Mouse (Mus musculus): ENCODE data around the gene Axin2.

Gene Axin2

GRCm38 (mm10) chr11:108975583-108975982 is 55.4 kb downstream of the Axin2 start:
- DNase-seq (ENCODE audit: low spot score), result no peak

GRCm38 (mm10) chr11:108980530-108980929 is 60.4 kb downstream of the Axin2 start:
- DNase-seq (ENCODE audit: low spot score), result peak; percentile 30

DNA sequence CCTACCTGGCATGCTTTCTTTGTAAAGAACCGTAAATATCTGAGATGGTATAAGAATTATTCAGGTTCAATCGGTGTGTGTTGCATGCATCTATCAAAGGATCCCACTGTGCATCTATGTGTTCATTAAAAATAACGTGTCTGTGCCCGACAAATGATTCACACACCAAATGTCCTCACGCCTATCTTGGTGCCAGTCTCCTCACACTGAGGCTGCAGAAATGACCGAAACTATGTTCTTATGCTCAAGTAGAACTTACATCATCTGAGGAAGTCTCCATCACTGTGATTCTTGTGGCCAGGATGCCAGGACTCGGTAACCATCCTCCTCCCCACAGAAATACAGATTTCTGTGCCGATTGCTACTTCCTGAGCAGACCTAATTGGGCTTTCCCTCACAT is 60.9 kb downstream of the Axin2 start:
- DNase-seq (ENCODE audit: low spot score), result no peak

DNA sequence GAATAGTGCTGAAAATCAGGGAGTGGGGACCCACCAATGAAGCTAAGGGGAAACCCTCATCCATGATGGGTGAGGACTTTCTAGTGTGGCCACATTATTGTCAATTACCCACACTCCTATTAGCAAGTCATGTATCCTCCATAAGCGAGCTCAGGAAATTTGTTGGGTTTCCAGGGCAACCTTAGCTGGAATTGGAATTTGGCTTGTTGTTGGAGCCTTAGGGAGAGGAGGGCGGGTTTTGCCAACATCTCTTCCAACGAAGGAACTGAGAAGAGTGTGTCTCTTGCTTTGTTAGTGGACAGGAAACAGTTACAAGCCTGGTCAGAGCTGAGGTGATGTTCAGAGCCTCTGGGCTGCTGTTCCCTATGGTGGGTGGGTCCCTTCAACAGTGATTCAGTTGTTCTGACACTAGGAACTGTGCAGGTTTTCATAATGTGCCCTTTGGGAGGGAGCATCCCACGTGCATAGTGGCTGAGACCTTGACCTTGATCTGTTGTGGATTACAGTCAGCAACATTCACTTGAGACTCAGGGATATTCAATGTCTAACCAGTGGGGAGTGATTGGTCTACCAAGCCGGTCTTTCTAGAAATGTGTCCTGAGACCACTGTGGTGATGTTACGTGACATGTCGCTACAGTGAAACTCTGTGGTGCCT is 63.4 kb downstream of the Axin2 start:
- DNase-seq (ENCODE audit: low spot score), result no peak

DNA sequence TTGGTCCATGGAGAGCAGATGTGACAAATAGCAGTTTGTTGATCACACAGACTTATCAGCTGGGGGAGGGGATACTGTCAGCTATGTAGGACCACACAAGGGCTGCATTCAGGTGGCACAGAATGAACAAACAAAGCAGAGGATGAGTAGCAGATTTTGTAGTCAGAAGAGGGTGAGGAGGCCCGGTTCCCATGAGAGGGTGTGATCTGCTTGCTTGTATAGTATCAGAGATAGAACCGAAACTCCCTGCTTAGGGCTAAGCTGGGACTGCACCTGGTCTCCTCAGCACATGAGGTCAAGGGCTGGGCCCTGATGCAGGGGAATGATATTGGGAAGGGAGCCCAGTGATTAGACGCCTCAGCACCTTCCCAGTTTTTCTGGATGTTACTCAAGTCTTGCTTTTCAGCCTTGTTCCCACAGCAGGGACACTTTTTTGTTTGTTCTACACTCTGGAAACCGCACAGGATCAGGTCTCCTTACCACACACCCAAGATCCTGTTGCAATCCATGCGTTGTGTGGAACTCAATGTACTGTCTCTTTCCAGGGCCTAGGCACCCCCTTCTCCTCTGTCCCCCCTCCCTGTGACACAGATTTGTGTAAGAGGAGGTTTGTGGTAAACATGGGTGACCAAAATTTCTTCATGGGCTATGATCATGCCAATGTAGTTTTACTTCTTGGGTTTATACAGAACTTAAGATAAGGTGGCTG is 64.7 kb downstream of the Axin2 start:
- DNase-seq (ENCODE audit: low spot score), result no peak

DNA sequence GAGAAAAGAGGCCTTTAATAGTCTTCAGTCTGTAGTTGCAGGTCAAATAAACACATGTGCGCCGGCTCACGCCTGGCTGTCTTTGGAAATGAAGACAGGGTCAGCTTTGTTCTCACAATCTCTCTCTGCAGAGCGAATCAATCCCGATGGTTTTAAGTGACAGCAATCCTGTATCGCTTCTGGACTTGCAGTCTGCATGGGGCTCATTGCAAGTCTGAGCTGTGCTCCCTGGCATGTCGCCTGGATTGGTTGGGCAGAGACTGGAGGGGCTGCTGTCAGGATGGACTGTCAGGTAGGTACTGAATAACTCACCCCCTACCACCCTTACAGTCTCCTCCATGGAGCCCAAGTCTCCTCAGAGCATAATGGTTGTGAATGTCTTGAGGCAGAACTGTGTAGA is 65.7 kb downstream of the Axin2 start:
- no peak for DNase-seq (ENCODE audit: low spot score)

GRCm38 (mm10) chr11:108987226-108987625 is 67.1 kb downstream of the Axin2 start:
- no peak for DNase-seq (ENCODE audit: low spot score)

DNA sequence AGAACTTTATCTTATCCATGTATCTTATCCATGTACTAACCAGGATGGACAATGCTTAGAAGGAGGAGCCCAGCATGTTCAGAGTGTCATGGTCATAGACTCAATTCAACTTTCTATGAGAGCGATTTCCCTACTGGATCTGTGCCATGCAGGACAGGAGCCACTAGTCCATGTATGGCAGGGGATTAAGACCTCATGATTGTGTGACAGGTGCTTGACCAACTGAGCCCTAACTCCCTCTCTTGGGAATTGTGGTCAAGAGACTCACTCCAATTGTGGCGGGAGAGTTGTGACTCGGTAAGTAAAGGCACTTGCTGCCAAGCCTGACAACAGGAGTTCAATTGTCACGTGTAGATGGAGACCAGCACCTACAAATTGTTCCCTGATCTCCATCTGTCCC is 67.6 kb downstream of the Axin2 start:
- DNase-seq (ENCODE audit: low spot score), result no peak

- no peak for DNase-seq (ENCODE audit: low spot score)
Observed at GRCm38 (mm10) chr11:108988258-108988657, 68.1 kb downstream of the Axin2 start.

- no peak for DNase-seq (ENCODE audit: low spot score)
Observed at GRCm38 (mm10) chr11:108989940-108990339, 69.8 kb downstream of the Axin2 start.

- no peak for DNase-seq (ENCODE audit: low spot score)
Observed at GRCm38 (mm10) chr11:108993414-108993813, 73.3 kb downstream of the Axin2 start.

DNA sequence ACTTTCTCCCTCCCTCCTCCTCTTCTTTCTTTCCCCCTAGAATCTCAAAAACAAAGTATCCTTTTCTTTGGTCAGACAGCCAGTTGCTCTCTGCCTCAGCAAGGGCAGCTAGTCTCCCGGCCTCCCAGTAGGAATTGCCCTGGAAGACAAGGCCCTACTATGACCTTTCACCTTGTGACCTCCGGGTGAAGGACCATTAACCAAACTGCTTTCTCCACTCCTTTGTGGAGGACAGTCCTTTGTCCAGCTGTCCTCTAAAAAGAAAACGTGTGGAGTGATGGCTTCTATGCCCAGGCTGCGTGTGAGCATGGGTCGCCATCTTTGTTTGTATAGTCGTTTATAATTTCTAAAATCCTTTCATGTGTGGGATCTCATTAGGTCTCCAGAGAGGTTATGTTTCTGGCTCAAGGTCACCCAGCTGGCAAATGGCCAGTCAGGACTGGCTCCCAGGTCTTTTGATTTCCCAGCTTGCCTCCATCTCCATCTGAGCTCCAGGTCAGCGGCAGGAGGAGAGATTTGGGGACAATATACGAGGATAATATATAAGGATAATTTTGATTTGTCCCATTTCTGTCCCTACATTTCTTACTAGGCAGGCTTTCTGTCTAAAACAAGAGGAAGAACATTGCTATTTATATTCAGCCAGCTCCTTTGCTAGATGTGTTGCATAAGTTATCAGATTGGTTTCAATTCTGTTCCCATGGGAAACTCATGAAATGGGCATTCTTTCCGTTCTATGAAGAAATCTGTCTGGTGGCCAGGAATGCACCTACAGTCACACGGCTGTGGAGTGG is 75.2 kb downstream of the Axin2 start:
- DNase-seq (ENCODE audit: low spot score), result no peak

DNA sequence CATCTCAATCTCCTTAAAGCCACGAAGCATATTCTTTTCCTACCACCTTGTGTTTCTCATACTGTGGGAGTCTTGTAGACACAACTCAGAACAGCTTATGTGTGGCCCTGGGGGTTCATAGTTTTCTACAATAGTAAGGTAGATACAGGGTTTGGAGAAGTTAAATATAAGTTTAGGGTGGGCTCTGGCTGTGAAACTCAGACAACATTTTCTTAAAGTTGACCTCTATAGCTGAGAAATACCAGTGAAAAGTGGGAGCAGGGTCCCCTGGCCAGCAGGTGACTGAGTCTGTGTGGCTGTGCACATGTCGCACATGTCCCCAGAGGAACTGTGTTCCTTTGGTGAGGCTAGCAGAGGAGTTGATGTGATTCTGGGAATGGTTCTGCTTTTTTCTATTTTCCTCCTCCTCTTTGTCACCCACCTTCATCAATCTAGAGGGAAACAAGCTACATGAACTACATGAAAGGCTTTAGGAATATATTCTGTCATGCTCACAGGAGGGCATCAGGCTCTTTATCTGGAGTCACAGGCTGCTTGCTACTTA is 75.9 kb downstream of the Axin2 start:
- no peak for DNase-seq (ENCODE audit: low spot score)

- peak; percentile 33 for DNase-seq (ENCODE audit: low spot score)
Observed at GRCm38 (mm10) chr11:108997816-108998215, 77.7 kb downstream of the Axin2 start.
